Mouse (Mus musculus) spleen, adult 2 months (tissue): ENCODE data around the gene Hmgcr.

Experiments used
- CTCF ChIP-seq: fragments of 200-500 bp; IDR thresholded peaks from 2 replicates; pipeline ENCODE4 v1.5.1; 2011; ENCODE audit warnings: mild to moderate bottlenecking, inconsistent platforms; ENCODE audit not compliant: insufficient read depth, insufficient read length, insufficient replicate concordance; ENCODE audit errors: extremely low read depth
- POLR2A ChIP-seq: fragments of 200-500 bp; IDR thresholded peaks from 2 replicates; pipeline ENCODE4 v1.6.1; 2011; ENCODE audit warnings: low read depth, low read length, inconsistent platforms

DNA sequence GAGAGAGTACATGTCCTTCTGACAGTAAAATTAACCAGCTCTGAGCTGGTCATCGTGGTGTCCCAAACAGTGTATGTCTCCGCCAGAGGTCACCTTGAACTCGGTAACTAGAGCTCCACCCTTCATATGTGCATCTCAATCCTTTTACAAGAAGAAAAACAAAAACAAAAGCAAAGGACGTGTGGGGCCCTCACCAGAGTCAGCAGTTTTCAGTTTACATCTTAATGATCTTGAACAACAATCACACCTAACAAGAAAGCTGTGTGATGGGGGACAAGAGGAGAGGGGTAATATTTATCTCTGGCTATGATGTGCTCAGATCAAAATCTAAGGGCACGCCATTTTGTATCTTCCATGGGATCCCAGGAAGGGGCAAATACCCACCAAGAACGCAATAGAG lies 5.0 kb upstream of the Hmgcr start:
- no peak for TF ChIP-seq POLR2A
- TF ChIP-seq CTCF, result no peak
